Mouse (Mus musculus) intestine, embryonic 14.5 days (tissue): ENCODE data around the gene Atp8a2. TPM values are rescaled to one million over a fixed set of nuclear protein-coding genes. Genes with fewer than 3 reads are reported as not detected.

Source experiments
- ATAC-seq: fragments of 200-750 bp; cut with Nextera tagmentation; replicated peaks from 2 replicates; pipeline ENCODE4 v1.8.0; 2017; ENCODE audit warnings: low read depth, moderate number of reproducible peaks, moderate TSS enrichment, moderate library complexity; ENCODE audit not compliant: low FRiP score, low TSS enrichment
- DNase-seq: peaks from one replicate; pipeline ENCODE4 v3.0.0-alpha.2; 2018; ENCODE audit warnings: low spot score
- H3K27ac ChIP-seq: fragments of 300-500 bp; sonication (generic); 2 replicates; pipeline ENCODE4 v1.5.1; 2014; ENCODE audit warnings: low read depth, mild to moderate bottlenecking, control low read depth
- H3K27me3 ChIP-seq: fragments of 300-500 bp; sonication (generic); replicated peaks from 2 replicates; pipeline ENCODE4 v1.6.1; 2014; ENCODE audit warnings: low read length, control low read depth; ENCODE audit not compliant: control insufficient read depth, insufficient read depth
- H3K36me3 ChIP-seq: fragments of 300-500 bp; sonication (generic); 2 replicates; pipeline ENCODE4 v1.6.1; 2014; ENCODE audit warnings: low read length, control low read depth; ENCODE audit not compliant: control insufficient read depth, insufficient read depth
- H3K4me1 ChIP-seq: fragments of 300-500 bp; sonication (generic); replicated peaks from 2 replicates; pipeline ENCODE4 v1.6.1; 2014; ENCODE audit warnings: low read length, control low read depth, mixed read lengths; ENCODE audit not compliant: control insufficient read depth, insufficient read depth
- H3K4me2 ChIP-seq: fragments of 300-500 bp; sonication (generic); 2 replicates; pipeline ENCODE4 v1.6.1; 2014; ENCODE audit warnings: low read length
- H3K4me3 ChIP-seq: fragments of 300-500 bp; sonication (generic); 2 replicates; pipeline ENCODE4 v1.5.1; 2014; ENCODE audit warnings: low read depth, low read length, control low read depth, mixed read lengths
- H3K9ac ChIP-seq: fragments of 300-500 bp; sonication (generic); 2 replicates; pipeline ENCODE4 v1.6.1; 2014; ENCODE audit warnings: mild to moderate bottlenecking, low read length
- H3K9me3 ChIP-seq: fragments of 300-500 bp; sonication (generic); 2 replicates; pipeline ENCODE4 v1.6.1; 2016; ENCODE audit warnings: low read length, control low read depth; ENCODE audit not compliant: control insufficient read depth
- WGBS: fragments of 180-500 bp; shearing (Covaris S2); extraction: QIAGEN DNeasy Blood & Tissue Kit; methylation state at CpG from one replicate; pipeline ENCODE4 v1.1.7; 2014; 5-methylcytosine and 5-hydroxymethylcytosine counted together
- polyA plus RNA-seq: library from polyadenylated mRNA; unstranded; fragments of >200 nt; fragmentation: Nextera tagmentation; extraction: Ambion mirVana; gene quantifications from 2 replicates; pipeline ENCODE4 v1.2.1, GENCODE M21; 2014

The Atp8a2 gene
- polyA plus RNA-seq, 1 experiment from 2014 or later = 9.0 TPM

GRCm38 (mm10) chr14:60086808-60087725, 109.9 kb downstream of the Atp8a2 start:
- DNase-seq = peak; percentile 86
- Histone ChIP-seq H3K4me2 (peak overlapping the region; percentile 63), H3K4me1 (0 out of 2 replicates have a peak, but pooled peaks cover 6% of the 10 kb centered on the region), H3K36me3 (no peaks in the 10 kb centered on the region), H3K27me3 (no peaks in the 10 kb centered on the region), H3K4me3 (peak overlapping the region; percentile 29), H3K9ac (no peak overlapping the region), H3K9me3 (no peaks in the 10 kb centered on the region), H3K27ac (no peak overlapping the region)
- 12% methylated on average over 18 of the region's 33 CpGs for WGBS
- ATAC-seq = peak; percentile 91

GRCm38 (mm10) chr14:60086254-60086807, 110.6 kb downstream of the Atp8a2 start:
- Histone ChIP-seq H3K9me3 (no peaks in the 10 kb centered on the region), H3K4me2 (peak overlapping the region; percentile 63), H3K9ac (peak overlapping the region; percentile 10), H3K36me3 (no peaks in the 10 kb centered on the region), H3K27me3 (no peaks in the 10 kb centered on the region), H3K4me3 (peak overlapping the region; percentile 29), H3K27ac (no peak overlapping the region), H3K4me1 (0 out of 2 replicates have a peak, but pooled peaks cover 6% of the 10 kb centered on the region)
- 7% methylated on average over 21 of the region's 21 CpGs for WGBS
- ATAC-seq = peak; percentile 21; the same call in 1 of the 2 replicates
- no peak for DNase-seq

- 84% methylated on average over 8 of the region's 8 CpGs for WGBS
- H3K27ac ChIP-seq = no peak overlapping the region
- 0 out of 2 replicates have a peak, but pooled peaks cover 6% of the 10 kb centered on the region for H3K4me1 ChIP-seq
- no peaks in the 10 kb centered on the region for H3K36me3 ChIP-seq
- no peak overlapping the region for H3K4me3 ChIP-seq
- ATAC-seq = no peak
- no peaks in the 10 kb centered on the region for H3K27me3 ChIP-seq
- no peak for DNase-seq
- no peak overlapping the region for H3K9ac ChIP-seq
- no peak overlapping the region for H3K4me2 ChIP-seq
- no peaks in the 10 kb centered on the region for H3K9me3 ChIP-seq
These were observed 114.2 kb downstream of the Atp8a2 start for GRCm38 (mm10) chr14:60082771-60083170.

GRCm38 (mm10) chr14:60072496-60072895, 124.5 kb downstream of the Atp8a2 start:
- H3K4me1 ChIP-seq = no peaks in the 10 kb centered on the region
- no peaks in the 10 kb centered on the region for H3K27me3 ChIP-seq
- H3K36me3 ChIP-seq = no peaks in the 10 kb centered on the region
- H3K9me3 ChIP-seq = no peaks in the 10 kb centered on the region
- ATAC-seq (no peak), DNase-seq (no peak)
- H3K4me2 ChIP-seq = no peak overlapping the region
- no peak overlapping the region for H3K27ac ChIP-seq
- no peak overlapping the region for H3K4me3 ChIP-seq
- 70% methylated on average over 4 of the region's 4 CpGs for WGBS
- H3K9ac ChIP-seq = no peak overlapping the region

GRCm38 (mm10) chr14:60065186-60065585, 131.8 kb downstream of the Atp8a2 start:
- ATAC-seq = no peak
- H3K27ac ChIP-seq = no peak overlapping the region
- no peaks in the 10 kb centered on the region for H3K36me3 ChIP-seq
- H3K9ac ChIP-seq = no peak overlapping the region
- DNase-seq = no peak
- no peak overlapping the region for H3K4me2 ChIP-seq
- WGBS = 54% methylated on average over 3 of the region's 3 CpGs
- H3K4me3 ChIP-seq = no peak overlapping the region
- H3K27me3 ChIP-seq = no peaks in the 10 kb centered on the region
- no peaks in the 10 kb centered on the region for H3K9me3 ChIP-seq
- H3K4me1 ChIP-seq = no peaks in the 10 kb centered on the region

- Histone ChIP-seq H3K36me3 (no peaks in the 10 kb centered on the region), H3K27me3 (no peaks in the 10 kb centered on the region), H3K9ac (no peak overlapping the region), H3K4me1 (no peaks in the 10 kb centered on the region), H3K4me2 (no peak overlapping the region), H3K9me3 (no peaks in the 10 kb centered on the region), H3K27ac (no peak overlapping the region), H3K4me3 (no peak overlapping the region)
- 72% methylated on average over 3 of the region's 3 CpGs for WGBS
- no peak for ATAC-seq
- DNase-seq = no peak
These were observed 136.0 kb downstream of the Atp8a2 start for GRCm38 (mm10) chr14:60061023-60061422.

- peak; percentile 60; the same call in 1 of the 2 replicates for ATAC-seq
- WGBS = 27% methylated on average over 3 of the region's 3 CpGs
These were observed 138.1 kb downstream of the Atp8a2 start for GRCm38 (mm10) chr14:60058867-60059266.

GRCm38 (mm10) chr14:60055231-60055630, 141.7 kb downstream of the Atp8a2 start:
- ATAC-seq (no peak), DNase-seq (no peak)
- H3K9me3 ChIP-seq = no peaks in the 10 kb centered on the region
- 90% methylated on average over 4 of the region's 4 CpGs for WGBS
- H3K4me3 ChIP-seq = no peak overlapping the region
- no peaks in the 10 kb centered on the region for H3K27me3 ChIP-seq
- no peaks in the 10 kb centered on the region for H3K4me1 ChIP-seq
- no peak overlapping the region for H3K27ac ChIP-seq
- H3K4me2 ChIP-seq = no peak overlapping the region
- no peaks in the 10 kb centered on the region for H3K36me3 ChIP-seq
- H3K9ac ChIP-seq = no peak overlapping the region

More at GRCm38 (mm10) chr14:60058867-60059266, 138.1 kb downstream of the Atp8a2 start:
- Histone ChIP-seq H3K9ac (no peak overlapping the region), H3K4me2 (no peak overlapping the region), H3K9me3 (no peaks in the 10 kb centered on the region), H3K4me3 (no peak overlapping the region), H3K4me1 (no peaks in the 10 kb centered on the region), H3K36me3 (no peaks in the 10 kb centered on the region), H3K27ac (no peak overlapping the region), H3K27me3 (no peaks in the 10 kb centered on the region)
- no peak for DNase-seq
